Mouse (Mus musculus): Measurements from ENCODE around the gene H3f3a. TPM values are rescaled to one million over a fixed set of nuclear protein-coding genes. Genes with fewer than 3 reads are reported as not detected.

The H3f3a gene
- polyA plus RNA-seq, 1 experiment from 2014 or later: 2,025 TPM

GRCm38 (mm10) chr1:180812463-180813408 is 1.0 kb downstream of the H3f3a start:
- Histone ChIP-seq H3K9me3 (ENCODE audit: control insufficient read depth, low read length) (no peaks in the 10 kb centered on the region), H3K4me1 (replicated peaks; ENCODE audit: control insufficient read depth, insufficient read depth, low read length) (peaks cover 13% of the 10 kb centered on the region; the same call in 1 of the 2 replicates), H3K27ac (ENCODE audit: low read depth) (peak overlapping the region; percentile 100), H3K36me3 (ENCODE audit: control insufficient read depth, insufficient read depth, low read length) (peaks cover 36% of the 10 kb centered on the region), H3K9ac (ENCODE audit: low read length) (peak overlapping the region; percentile 99), H3K4me3 (ENCODE audit: low read depth, low read length) (peak overlapping the region; percentile 86), H3K27me3 (replicated peaks; ENCODE audit: control insufficient read depth, insufficient read depth, low read length) (no peaks in the 10 kb centered on the region), H3K4me2 (ENCODE audit: low read length) (peak overlapping the region; percentile 55)
- DNase-seq (ENCODE audit: low spot score): peak; percentile 91
- under 1% methylated on average over 71 of the region's 71 CpGs for WGBS
- ATAC-seq (replicated peaks; ENCODE audit: low FRiP score, low TSS enrichment, low read depth): peak; percentile 3; the same call in 1 of the 2 replicates

GRCm38 (mm10) chr1:180811596-180812462 is 1.9 kb downstream of the H3f3a start:
- no peaks in the 10 kb centered on the region for H3K9me3 ChIP-seq (ENCODE audit: control insufficient read depth, low read length)
- no peaks in the 10 kb centered on the region for H3K27me3 ChIP-seq (replicated peaks; ENCODE audit: control insufficient read depth, insufficient read depth, low read length)
- ATAC-seq (replicated peaks; ENCODE audit: low FRiP score, low TSS enrichment, low read depth): no peak
- DNase-seq (ENCODE audit: low spot score): peak; percentile 62
- 2% methylated on average over 27 of the region's 27 CpGs for WGBS
- H3K9ac ChIP-seq (ENCODE audit: low read length): peak overlapping the region; percentile 99
- peak overlapping the region; percentile 100 for H3K27ac ChIP-seq (ENCODE audit: low read depth)
- peak overlapping the region; percentile 55 for H3K4me2 ChIP-seq (ENCODE audit: low read length)
- peaks cover 13% of the 10 kb centered on the region; the same call in 1 of the 2 replicates for H3K4me1 ChIP-seq (replicated peaks; ENCODE audit: control insufficient read depth, insufficient read depth, low read length)
- H3K4me3 ChIP-seq (ENCODE audit: low read depth, low read length): peak overlapping the region; percentile 86
- H3K36me3 ChIP-seq (ENCODE audit: control insufficient read depth, insufficient read depth, low read length): peaks cover 43% of the 10 kb centered on the region

GRCm38 (mm10) chr1:180810976-180811375 is 2.8 kb downstream of the H3f3a start:
- H3K4me3 ChIP-seq (ENCODE audit: low read depth, low read length): peak overlapping the region; percentile 86
- peaks cover 13% of the 10 kb centered on the region; the same call in 1 of the 2 replicates for H3K4me1 ChIP-seq (replicated peaks; ENCODE audit: control insufficient read depth, insufficient read depth, low read length)
- no peaks in the 10 kb centered on the region for H3K27me3 ChIP-seq (replicated peaks; ENCODE audit: control insufficient read depth, insufficient read depth, low read length)
- ATAC-seq (replicated peaks; ENCODE audit: low FRiP score, low TSS enrichment, low read depth) (no peak), DNase-seq (ENCODE audit: low spot score) (no peak)
- no peak overlapping the region for H3K27ac ChIP-seq (ENCODE audit: low read depth)
- H3K36me3 ChIP-seq (ENCODE audit: control insufficient read depth, insufficient read depth, low read length): peaks cover 51% of the 10 kb centered on the region
- H3K4me2 ChIP-seq (ENCODE audit: low read length): peak overlapping the region; percentile 55
- WGBS: 62% methylated on average over 7 of the region's 7 CpGs
- H3K9me3 ChIP-seq (ENCODE audit: control insufficient read depth, low read length): no peaks in the 10 kb centered on the region
- H3K9ac ChIP-seq (ENCODE audit: low read length): no peak overlapping the region

- Histone ChIP-seq H3K36me3 (ENCODE audit: control insufficient read depth, insufficient read depth, low read length) (peaks cover 73% of the 10 kb centered on the region), H3K4me1 (replicated peaks; ENCODE audit: control insufficient read depth, insufficient read depth, low read length) (peaks cover 8% of the 10 kb centered on the region; the same call in 1 of the 2 replicates), H3K4me2 (ENCODE audit: low read length) (no peak overlapping the region), H3K27me3 (replicated peaks; ENCODE audit: control insufficient read depth, insufficient read depth, low read length) (no peaks in the 10 kb centered on the region), H3K9me3 (ENCODE audit: control insufficient read depth, low read length) (no peaks in the 10 kb centered on the region), H3K9ac (ENCODE audit: low read length) (no peak overlapping the region), H3K4me3 (ENCODE audit: low read depth, low read length) (no peak overlapping the region), H3K27ac (ENCODE audit: low read depth) (no peak overlapping the region)
- no peak for DNase-seq (ENCODE audit: low spot score)
- WGBS: 86% methylated on average over 5 of the region's 5 CpGs
- ATAC-seq (replicated peaks; ENCODE audit: low FRiP score, low TSS enrichment, low read depth): no peak
Measured at GRCm38 (mm10) chr1:180808831-180809230, 4.9 kb downstream of the H3f3a start.

- no peak for ATAC-seq (replicated peaks; ENCODE audit: low FRiP score, low TSS enrichment, low read depth)
- 94% methylated on average over 6 of the region's 6 CpGs for WGBS
- no peak for DNase-seq (ENCODE audit: low spot score)
- no peak overlapping the region for H3K4me3 ChIP-seq (ENCODE audit: low read depth, low read length)
- no peak overlapping the region for H3K27ac ChIP-seq (ENCODE audit: low read depth)
- H3K9me3 ChIP-seq (ENCODE audit: control insufficient read depth, low read length): no peaks in the 10 kb centered on the region
- no peaks in the 10 kb centered on the region for H3K4me1 ChIP-seq (replicated peaks; ENCODE audit: control insufficient read depth, insufficient read depth, low read length)
- no peaks in the 10 kb centered on the region for H3K27me3 ChIP-seq (replicated peaks; ENCODE audit: control insufficient read depth, insufficient read depth, low read length)
- no peak overlapping the region for H3K9ac ChIP-seq (ENCODE audit: low read length)
- H3K4me2 ChIP-seq (ENCODE audit: low read length): no peak overlapping the region
- peaks cover 78% of the 10 kb centered on the region for H3K36me3 ChIP-seq (ENCODE audit: control insufficient read depth, insufficient read depth, low read length)
Measured at GRCm38 (mm10) chr1:180803881-180804280, 9.9 kb downstream of the H3f3a start.

GRCm38 (mm10) chr1:180801466-180801994 is 12.2 kb downstream of the H3f3a start:
- H3K9ac ChIP-seq (ENCODE audit: low read length): no peak overlapping the region
- peaks cover 55% of the 10 kb centered on the region for H3K36me3 ChIP-seq (ENCODE audit: control insufficient read depth, insufficient read depth, low read length)
- WGBS: 73% methylated on average over 3 of the region's 3 CpGs

GRCm38 (mm10) chr1:180800814-180801213 is 12.9 kb downstream of the H3f3a start:
- no peak for DNase-seq (ENCODE audit: low spot score)
- no peaks in the 10 kb centered on the region for H3K27me3 ChIP-seq (replicated peaks; ENCODE audit: control insufficient read depth, insufficient read depth, low read length)
- H3K9ac ChIP-seq (ENCODE audit: low read length): no peak overlapping the region
- H3K4me3 ChIP-seq (ENCODE audit: low read depth, low read length): no peak overlapping the region
- H3K27ac ChIP-seq (ENCODE audit: low read depth): no peak overlapping the region
- no peaks in the 10 kb centered on the region for H3K9me3 ChIP-seq (ENCODE audit: control insufficient read depth, low read length)
- H3K4me2 ChIP-seq (ENCODE audit: low read length): no peak overlapping the region
- H3K4me1 ChIP-seq (replicated peaks; ENCODE audit: control insufficient read depth, insufficient read depth, low read length): no peaks in the 10 kb centered on the region
- no peak for ATAC-seq (replicated peaks; ENCODE audit: low FRiP score, low TSS enrichment, low read depth)
- peaks cover 47% of the 10 kb centered on the region for H3K36me3 ChIP-seq (ENCODE audit: control insufficient read depth, insufficient read depth, low read length)
- WGBS: 59% methylated on average over 2 of the region's 2 CpGs

More at GRCm38 (mm10) chr1:180801466-180801994, 12.2 kb downstream of the H3f3a start:
- H3K4me2 ChIP-seq (ENCODE audit: low read length): no peak overlapping the region
- ATAC-seq (replicated peaks; ENCODE audit: low FRiP score, low TSS enrichment, low read depth): no peak
- no peak overlapping the region for H3K27ac ChIP-seq (ENCODE audit: low read depth)
- H3K4me1 ChIP-seq (replicated peaks; ENCODE audit: control insufficient read depth, insufficient read depth, low read length): no peaks in the 10 kb centered on the region
- no peaks in the 10 kb centered on the region for H3K9me3 ChIP-seq (ENCODE audit: control insufficient read depth, low read length)
- DNase-seq (ENCODE audit: low spot score): no peak
- no peak overlapping the region for H3K4me3 ChIP-seq (ENCODE audit: low read depth, low read length)
- no peaks in the 10 kb centered on the region for H3K27me3 ChIP-seq (replicated peaks; ENCODE audit: control insufficient read depth, insufficient read depth, low read length)

GRCm38 (mm10) chr1:180800022-180800421 is 13.7 kb downstream of the H3f3a start:
- no peak for DNase-seq (ENCODE audit: low spot score)
- 89% methylated on average over 5 of the region's 5 CpGs for WGBS
- H3K4me1 ChIP-seq (replicated peaks; ENCODE audit: control insufficient read depth, insufficient read depth, low read length): no peaks in the 10 kb centered on the region

More at GRCm38 (mm10) chr1:180800022-180800421, 13.7 kb downstream of the H3f3a start:
- H3K36me3 ChIP-seq (ENCODE audit: control insufficient read depth, insufficient read depth, low read length): peaks cover 40% of the 10 kb centered on the region
- no peaks in the 10 kb centered on the region for H3K27me3 ChIP-seq (replicated peaks; ENCODE audit: control insufficient read depth, insufficient read depth, low read length)
- H3K27ac ChIP-seq (ENCODE audit: low read depth): no peak overlapping the region
- no peaks in the 10 kb centered on the region for H3K9me3 ChIP-seq (ENCODE audit: control insufficient read depth, low read length)
- no peak overlapping the region for H3K4me3 ChIP-seq (ENCODE audit: low read depth, low read length)
- no peak overlapping the region for H3K4me2 ChIP-seq (ENCODE audit: low read length)
- ATAC-seq (replicated peaks; ENCODE audit: low FRiP score, low TSS enrichment, low read depth): no peak
- no peak overlapping the region for H3K9ac ChIP-seq (ENCODE audit: low read length)
